Comparison of ENCODE assay signal across 14 mouse cellular contexts in the genomic region with DNA sequence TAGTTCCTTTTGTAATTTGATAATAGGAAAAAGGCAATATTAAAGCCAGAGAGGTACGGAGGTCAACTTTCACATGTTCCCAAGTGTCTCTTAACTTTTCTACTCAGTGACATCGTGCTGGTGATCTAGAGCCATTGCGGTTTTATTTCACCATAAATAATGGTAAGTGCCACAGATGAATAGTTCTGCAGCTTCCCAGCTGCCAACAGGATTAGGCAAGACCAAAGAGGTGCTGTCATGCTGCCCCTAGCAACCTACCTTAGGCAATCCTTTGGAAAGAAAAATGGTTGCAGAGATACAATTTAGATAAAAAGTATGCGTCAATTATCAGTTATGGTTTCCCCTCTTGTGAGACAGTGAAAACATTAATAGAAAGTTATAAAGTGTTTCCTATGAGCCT. TPM values are rescaled to one million over a fixed set of nuclear protein-coding genes. Genes with fewer than 3 reads are reported as not detected.
"Had no signal": no experiment of that assay in that cellular context is flagged by ENCODE, and none has a peak within 500 bp of the region (broad histone marks: within the 10 kb centered on the region; RNA-seq: fewer than 3 reads in every experiment).

No protein-coding gene starts in this region.

- H3K27me3 ChIP-seq: kidney, embryonic 15.5 days; limb, embryonic 15.5 days; liver, embryonic 13.5 days; midbrain, embryonic 13.5 days; neural tube, embryonic 15.5 days had no signal

- DNase-seq: kidney, postnatal 14 days; liver, embryonic 13.5 days; lung, adult 18-20 months; right cerebral cortex, postnatal 4 days; spleen, adult 18-20 months; thymus, adult 18-20 months; thymus, postnatal 14 days had no signal

- H3K4me2 ChIP-seq: kidney, embryonic 15.5 days; limb, embryonic 15.5 days; liver, embryonic 13.5 days; midbrain, embryonic 13.5 days; neural tube, embryonic 15.5 days had no signal

- H3K36me3 ChIP-seq: kidney, embryonic 15.5 days; limb, embryonic 15.5 days; liver, embryonic 13.5 days; midbrain, embryonic 13.5 days; neural tube, embryonic 15.5 days had no signal

- H3K4me3 ChIP-seq: kidney, embryonic 15.5 days; limb, embryonic 15.5 days; liver, embryonic 13.5 days; midbrain, embryonic 13.5 days; neural tube, embryonic 15.5 days had no signal

RNA-seq across cellular contexts. Expression of a gene that starts 54.6 kb away (rescaled TPM):
- total RNA-seq: left cerebral cortex, postnatal 25 days; midbrain, postnatal 0 days had no signal
- polyA plus RNA-seq: neural tube, embryonic 11.5 days had no signal
